Mouse (Mus musculus) liver, embryonic 15.5 days (tissue): ENCODE results near the gene Med7. TPM values are rescaled to one million over a fixed set of nuclear protein-coding genes. Genes with fewer than 3 reads are reported as not detected.

Source experiments
- ATAC-seq: fragments of 200-750 bp; cut with Nextera tagmentation; 2 replicates; pipeline ENCODE4 v1.8.0; 2017; ENCODE audit warnings: moderate number of reproducible peaks, mild to moderate bottlenecking, moderate library complexity; ENCODE audit not compliant: insufficient read depth
- H3K27ac ChIP-seq: fragments of 300-500 bp; sonication (generic); replicated peaks from 2 replicates; pipeline ENCODE4 v1.5.1; 2015; ENCODE audit warnings: mild to moderate bottlenecking, inconsistent platforms
- H3K27me3 ChIP-seq: fragments of 300-500 bp; sonication (generic); 2 replicates; pipeline ENCODE4 v1.6.1; 2015; ENCODE audit warnings: mild to moderate bottlenecking, inconsistent platforms
- H3K36me3 ChIP-seq: fragments of 300-500 bp; sonication (generic); replicated peaks from 2 replicates; pipeline ENCODE4 v1.6.1; 2015; ENCODE audit warnings: moderate library complexity, mild to moderate bottlenecking, inconsistent platforms
- H3K4me1 ChIP-seq: fragments of 300-500 bp; sonication (generic); replicated peaks from 2 replicates; pipeline ENCODE4 v1.6.1; 2015; ENCODE audit warnings: inconsistent platforms
- H3K4me2 ChIP-seq: fragments of 300-500 bp; sonication (generic); 2 replicates; pipeline ENCODE4 v1.6.1; 2015; ENCODE audit warnings: moderate library complexity, mild to moderate bottlenecking, inconsistent platforms
- H3K4me3 ChIP-seq: fragments of 300-500 bp; sonication (generic); replicated peaks from 2 replicates; pipeline ENCODE4 v1.5.1; 2015; ENCODE audit warnings: mild to moderate bottlenecking, inconsistent platforms
- H3K9ac ChIP-seq: fragments of 300-500 bp; sonication (generic); 2 replicates; pipeline ENCODE4 v1.6.1; 2015; ENCODE audit warnings: moderate library complexity, mild to moderate bottlenecking, inconsistent platforms
- H3K9me3 ChIP-seq: fragments of 300-500 bp; sonication (generic); replicated peaks from 2 replicates; pipeline ENCODE4 v1.6.1; 2016; ENCODE audit warnings: inconsistent platforms
- WGBS: fragments of 180-500 bp; shearing (Covaris S2); methylation state at CpG from one replicate; pipeline ENCODE4 v1.1.7; 2015; ENCODE audit warnings: mixed read lengths; ENCODE audit not compliant: insufficient replicate concordance; 5-methylcytosine and 5-hydroxymethylcytosine counted together
- polyA plus RNA-seq: library from polyadenylated mRNA; unstranded; fragments of >200 nt; fragmentation: Nextera tagmentation; extraction: Ambion mirVana; gene quantifications from 2 replicates; pipeline ENCODE4 v1.2.1, GENCODE M21; 2015

Gene Med7
- polyA plus RNA-seq, 1 experiment from 2014 or later, result 53.4 TPM

GRCm38 (mm10) chr11:46430123-46430522 is 6.6 kb upstream of the Med7 start:
- ATAC-seq, result no peak
- no peak overlapping the region for H3K9ac ChIP-seq
- no peaks in the 10 kb centered on the region for H3K9me3 ChIP-seq
- H3K4me2 ChIP-seq, result no peak overlapping the region
- H3K4me1 ChIP-seq, result peaks cover 11% of the 10 kb centered on the region
- H3K27ac ChIP-seq, result no peak overlapping the region
- H3K27me3 ChIP-seq, result no peaks in the 10 kb centered on the region
- H3K36me3 ChIP-seq, result no peaks in the 10 kb centered on the region
- 61% methylated on average over 2 of the region's 2 CpGs for WGBS
- no peak overlapping the region for H3K4me3 ChIP-seq

DNA sequence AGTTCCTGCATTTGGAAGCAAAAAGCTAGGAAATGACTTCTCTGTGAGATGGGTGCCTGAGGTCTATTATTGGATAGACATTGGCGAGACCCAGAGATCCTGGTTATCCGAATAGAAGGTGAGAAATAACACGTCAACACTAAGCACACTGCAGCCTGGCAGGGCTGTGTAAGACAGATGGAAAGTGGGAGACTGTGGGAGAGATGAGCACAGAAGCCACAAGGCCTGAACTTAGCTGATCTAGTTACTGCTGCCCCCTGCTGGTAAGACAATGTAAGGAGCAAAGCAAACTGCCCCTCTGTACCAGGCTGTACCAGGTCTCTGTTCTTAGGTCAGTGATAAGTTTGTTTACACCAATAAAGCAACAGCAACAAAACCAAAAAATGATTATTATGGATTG is 5.6 kb upstream of the Med7 start:
- Histone ChIP-seq H3K27me3 (no peaks in the 10 kb centered on the region), H3K4me2 (no peak overlapping the region), H3K9ac (no peak overlapping the region), H3K4me1 (peaks cover 20% of the 10 kb centered on the region), H3K4me3 (no peak overlapping the region), H3K9me3 (no peaks in the 10 kb centered on the region), H3K36me3 (no peaks in the 10 kb centered on the region), H3K27ac (no peak overlapping the region)
- 18% methylated on average over 3 of the region's 3 CpGs for WGBS
- ATAC-seq, result peak; percentile 53; the same call in 1 of the 2 replicates

- no peaks in the 10 kb centered on the region for H3K9me3 ChIP-seq
- H3K36me3 ChIP-seq, result peaks cover 10% of the 10 kb centered on the region
- H3K27ac ChIP-seq, result peak overlapping the region; percentile 83
- no peaks in the 10 kb centered on the region for H3K27me3 ChIP-seq
- peak; percentile 1; the same call in 1 of the 2 replicates for ATAC-seq
- peaks cover 43% of the 10 kb centered on the region for H3K4me1 ChIP-seq
- no peak overlapping the region for H3K9ac ChIP-seq
- H3K4me3 ChIP-seq, result peak overlapping the region; percentile 41
- H3K4me2 ChIP-seq, result peak overlapping the region; percentile 62
These were observed 1.4 kb upstream of the Med7 start for GRCm38 (mm10) chr11:46435363-46435762.

GRCm38 (mm10) chr11:46437459-46438000 is 805 bp downstream of the Med7 start:
- no peaks in the 10 kb centered on the region for H3K27me3 ChIP-seq
- peak overlapping the region; percentile 97 for H3K9ac ChIP-seq
- under 1% methylated on average over 23 of the region's 23 CpGs for WGBS
- H3K27ac ChIP-seq, result peak overlapping the region; percentile 98
- no peaks in the 10 kb centered on the region for H3K9me3 ChIP-seq
- peaks cover 26% of the 10 kb centered on the region for H3K36me3 ChIP-seq
- peaks cover 51% of the 10 kb centered on the region for H3K4me1 ChIP-seq
- ATAC-seq, result peak; percentile 17
- H3K4me2 ChIP-seq, result peak overlapping the region; percentile 75
- H3K4me3 ChIP-seq, result peak overlapping the region; percentile 99

GRCm38 (mm10) chr11:46439005-46439543 is 2.3 kb downstream of the Med7 start:
- peaks cover 41% of the 10 kb centered on the region for H3K36me3 ChIP-seq
- peak overlapping the region; percentile 15 for H3K4me3 ChIP-seq
- WGBS, result 20% methylated on average over 5 of the region's 5 CpGs
- no peak overlapping the region for H3K9ac ChIP-seq
- peak overlapping the region; percentile 75 for H3K4me2 ChIP-seq
- H3K27ac ChIP-seq, result peak overlapping the region; percentile 39; the same call in 1 of the 2 replicates
- H3K27me3 ChIP-seq, result no peaks in the 10 kb centered on the region
- peaks cover 61% of the 10 kb centered on the region for H3K4me1 ChIP-seq
- H3K9me3 ChIP-seq, result no peaks in the 10 kb centered on the region
- ATAC-seq, result no peak

- Histone ChIP-seq H3K9ac (no peak overlapping the region), H3K36me3 (peaks cover 50% of the 10 kb centered on the region), H3K9me3 (no peaks in the 10 kb centered on the region), H3K4me1 (peaks cover 43% of the 10 kb centered on the region), H3K4me3 (no peak overlapping the region), H3K4me2 (peak overlapping the region; percentile 38), H3K27ac (0 out of 2 replicates have a peak overlapping the region, but pooled peaks have one; percentile 45), H3K27me3 (no peaks in the 10 kb centered on the region)
- ATAC-seq, result peak; percentile 27
- 17% methylated on average over 1 of the region's 1 CpGs for WGBS
These were observed 5.0 kb downstream of the Med7 start for GRCm38 (mm10) chr11:46441774-46442173.

- H3K27me3 ChIP-seq, result no peaks in the 10 kb centered on the region
- WGBS, result 83% methylated on average over 1 of the region's 1 CpGs
- no peak overlapping the region for H3K9ac ChIP-seq
- no peak for ATAC-seq
- peaks cover 50% of the 10 kb centered on the region for H3K36me3 ChIP-seq
- no peak overlapping the region for H3K27ac ChIP-seq
- no peaks in the 10 kb centered on the region for H3K9me3 ChIP-seq
- H3K4me3 ChIP-seq, result no peak overlapping the region
- peaks cover 42% of the 10 kb centered on the region for H3K4me1 ChIP-seq
- H3K4me2 ChIP-seq, result no peak overlapping the region
These were observed 6.4 kb downstream of the Med7 start for GRCm38 (mm10) chr11:46443152-46443551.

GRCm38 (mm10) chr11:46443979-46444378 is 7.3 kb downstream of the Med7 start:
- Histone ChIP-seq H3K9me3 (no peaks in the 10 kb centered on the region), H3K4me2 (no peak overlapping the region), H3K27me3 (no peaks in the 10 kb centered on the region), H3K9ac (no peak overlapping the region), H3K36me3 (peaks cover 50% of the 10 kb centered on the region), H3K4me3 (no peak overlapping the region), H3K27ac (no peak overlapping the region), H3K4me1 (peaks cover 35% of the 10 kb centered on the region)
- ATAC-seq, result no peak
- WGBS, result 72% methylated on average over 5 of the region's 5 CpGs

GRCm38 (mm10) chr11:46446150-46446549 is 9.4 kb downstream of the Med7 start:
- H3K9me3 ChIP-seq, result no peaks in the 10 kb centered on the region
- no peak overlapping the region for H3K9ac ChIP-seq
- H3K27me3 ChIP-seq, result no peaks in the 10 kb centered on the region
- H3K4me1 ChIP-seq, result peaks cover 17% of the 10 kb centered on the region
- H3K27ac ChIP-seq, result no peak overlapping the region
- WGBS, result 75% methylated on average over 6 of the region's 6 CpGs
- H3K4me3 ChIP-seq, result no peak overlapping the region
- no peak for ATAC-seq
- peaks cover 33% of the 10 kb centered on the region for H3K36me3 ChIP-seq
- H3K4me2 ChIP-seq, result no peak overlapping the region

DNA sequence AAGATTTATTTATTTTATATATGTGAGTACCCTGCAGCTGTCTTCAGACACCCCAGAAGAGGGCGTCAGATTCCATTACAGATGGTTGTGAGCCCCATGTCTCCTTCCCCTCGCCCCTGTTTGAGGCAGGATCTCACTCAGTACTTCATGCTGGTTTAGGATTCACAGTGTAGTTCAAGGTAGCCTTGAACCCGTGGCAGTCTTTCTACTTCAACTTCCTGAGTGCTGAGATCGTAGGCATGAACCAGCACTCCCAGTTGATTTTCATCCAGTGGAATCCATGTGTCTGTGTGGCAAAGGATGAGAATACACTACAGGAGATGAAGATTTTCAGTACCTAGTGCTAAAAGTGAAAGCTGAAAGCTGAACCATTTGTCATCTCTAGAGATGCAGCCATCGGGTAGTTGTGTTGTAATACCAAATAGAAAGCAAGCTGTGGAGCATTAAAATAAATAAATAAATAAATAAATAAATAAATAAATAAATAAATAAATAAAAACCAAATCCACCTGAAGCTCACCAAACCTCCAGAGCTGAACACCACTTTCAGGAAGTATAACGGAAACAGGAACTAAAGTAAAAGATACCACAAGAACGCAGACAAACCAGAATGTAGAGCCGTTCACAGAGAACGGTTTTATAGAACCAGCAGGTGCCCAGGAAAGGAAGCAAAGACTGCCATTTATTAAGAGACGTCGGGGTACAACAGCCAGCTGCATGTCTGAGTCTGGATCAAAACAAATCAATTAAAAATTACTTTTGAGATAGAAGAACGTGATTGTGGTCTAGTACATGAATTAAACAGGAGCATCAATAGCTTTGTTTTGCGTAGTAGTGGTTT is 11.1 kb downstream of the Med7 start:
- peaks cover 12% of the 10 kb centered on the region; the same call in 1 of the 2 replicates for H3K4me1 ChIP-seq
- H3K4me2 ChIP-seq, result no peak overlapping the region
- 27% methylated on average over 13 of the region's 13 CpGs for WGBS
- H3K4me3 ChIP-seq, result no peak overlapping the region
- no peak for ATAC-seq
- no peak overlapping the region for H3K9ac ChIP-seq
- H3K36me3 ChIP-seq, result peaks cover 20% of the 10 kb centered on the region
- H3K9me3 ChIP-seq, result no peaks in the 10 kb centered on the region
- no peak overlapping the region for H3K27ac ChIP-seq
- no peaks in the 10 kb centered on the region for H3K27me3 ChIP-seq

GRCm38 (mm10) chr11:46449461-46450080 is 12.8 kb downstream of the Med7 start:
- Histone ChIP-seq H3K9me3 (no peaks in the 10 kb centered on the region), H3K4me2 (no peak overlapping the region)

More at GRCm38 (mm10) chr11:46449461-46450080, 12.8 kb downstream of the Med7 start:
- H3K27ac ChIP-seq, result no peak overlapping the region
- H3K4me1 ChIP-seq, result peaks cover 9% of the 10 kb centered on the region
- 63% methylated on average over 11 of the region's 11 CpGs for WGBS
- no peak overlapping the region for H3K4me3 ChIP-seq
- no peaks in the 10 kb centered on the region for H3K27me3 ChIP-seq
- no peak for ATAC-seq
- peaks cover 8% of the 10 kb centered on the region for H3K36me3 ChIP-seq
- H3K9ac ChIP-seq, result no peak overlapping the region
